Mouse (Mus musculus): ENCODE results near the gene Vat1l. TPM values are rescaled to one million over a fixed set of nuclear protein-coding genes. Genes with fewer than 3 reads are reported as not detected.

The Vat1l gene
- polyA plus RNA-seq, 1 experiment from 2014 or later: 47.7 TPM

DNA sequence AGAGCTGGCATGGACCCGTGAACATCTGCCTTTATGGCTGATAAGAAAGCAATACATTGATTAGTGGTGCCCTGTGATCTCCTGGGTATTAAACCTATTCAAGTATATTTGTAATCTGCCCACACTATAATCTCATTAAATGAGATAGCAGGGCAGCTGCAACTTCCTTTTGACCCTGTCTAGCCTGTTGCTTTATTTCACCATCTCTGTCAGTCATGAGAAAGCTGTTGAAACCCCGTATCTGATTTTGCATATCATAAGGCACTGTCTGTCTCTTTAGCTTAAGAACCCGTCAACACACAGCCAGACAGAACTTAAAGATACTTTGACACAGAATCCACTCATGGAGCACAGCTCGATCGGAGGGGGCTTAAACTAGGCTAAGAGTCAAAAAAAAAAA lies 213.1 kb downstream of the Vat1l start:
- ATAC-seq (replicated peaks): no peak
- H3K36me3 ChIP-seq (replicated peaks): no peaks in the 10 kb centered on the region
- H3K4me3 ChIP-seq: no peak overlapping the region
- no peak overlapping the region for H3K27ac ChIP-seq
- H3K4me2 ChIP-seq: no peak overlapping the region
- no peaks in the 10 kb centered on the region for H3K27me3 ChIP-seq (replicated peaks)
- 43% methylated on average over 5 of the region's 5 CpGs for WGBS
- no peak overlapping the region for H3K9ac ChIP-seq
- no peaks in the 10 kb centered on the region for H3K9me3 ChIP-seq
- H3K4me1 ChIP-seq: no peaks in the 10 kb centered on the region

GRCm38 (mm10) chr8:114418904-114419303 lies 213.5 kb downstream of the Vat1l start:
- Histone ChIP-seq H3K4me2 (no peak overlapping the region), H3K4me3 (no peak overlapping the region), H3K27me3 (replicated peaks) (no peaks in the 10 kb centered on the region), H3K9ac (no peak overlapping the region), H3K36me3 (replicated peaks) (no peaks in the 10 kb centered on the region), H3K4me1 (no peaks in the 10 kb centered on the region), H3K9me3 (no peaks in the 10 kb centered on the region), H3K27ac (no peak overlapping the region)
- ATAC-seq (replicated peaks): no peak
- WGBS: 78% methylated on average over 6 of the region's 6 CpGs

- 79% methylated on average over 4 of the region's 4 CpGs for WGBS
- no peaks in the 10 kb centered on the region for H3K36me3 ChIP-seq (replicated peaks)
- no peak overlapping the region for H3K27ac ChIP-seq
- no peaks in the 10 kb centered on the region for H3K27me3 ChIP-seq (replicated peaks)
- H3K9ac ChIP-seq: no peak overlapping the region
- no peaks in the 10 kb centered on the region for H3K4me1 ChIP-seq
- no peak for ATAC-seq (replicated peaks)
- no peaks in the 10 kb centered on the region for H3K9me3 ChIP-seq
- no peak overlapping the region for H3K4me2 ChIP-seq
- H3K4me3 ChIP-seq: no peak overlapping the region
Observed at GRCm38 (mm10) chr8:114421544-114421943, 216.1 kb downstream of the Vat1l start.

Other genes with a start within 250 kb of the Vat1l start
- 3.4 and 3.7 TPM in 2 replicates for gene Nudt7, start 72.1 kb upstream of the Vat1l start, polyA plus RNA-seq (2015; fragmentation: Nextera tagmentation; extraction: Ambion mirVana)
- gene Clec3a, start 212.5 kb downstream of the Vat1l start, polyA plus RNA-seq (2015; fragmentation: Nextera tagmentation; extraction: Ambion mirVana): 0.32 TPM in 1 of 2 replicates, not detected in the other
- 13.2 and 13.9 TPM in 2 replicates for gene Wwox, start 234.0 kb downstream of the Vat1l start, polyA plus RNA-seq (2015; fragmentation: Nextera tagmentation; extraction: Ambion mirVana)

All from midbrain, embryonic 15.5 days (tissue).